Mouse (Mus musculus) heart, postnatal 0 days (tissue): ENCODE results near the gene Wbp2. TPM values are rescaled to one million over a fixed set of nuclear protein-coding genes. Genes with fewer than 3 reads are reported as not detected.

Experiments used
- ATAC-seq: fragments of 200-750 bp; cut with Nextera tagmentation; 2 replicates; pipeline ENCODE4 v1.8.0; 2017; ENCODE audit warnings: low read depth, moderate number of reproducible peaks, moderate library complexity; ENCODE audit not compliant: insufficient read depth
- DNase-seq: peaks from one replicate; pipeline ENCODE4 v3.0.0-alpha.2; 2016; ENCODE audit warnings: low spot score
- H3K27ac ChIP-seq: fragments of 300-500 bp; sonication (generic); 2 replicates; pipeline ENCODE4 v1.5.1; 2014; ENCODE audit warnings: low read depth, mild to moderate bottlenecking
- H3K27me3 ChIP-seq: fragments of 300-500 bp; sonication (generic); 2 replicates; pipeline ENCODE4 v1.6.1; 2014; ENCODE audit warnings: low read length, mixed read lengths; ENCODE audit not compliant: control insufficient read depth, insufficient read depth
- H3K36me3 ChIP-seq: fragments of 300-500 bp; sonication (generic); replicated peaks from 2 replicates; pipeline ENCODE4 v1.6.1; 2014; ENCODE audit warnings: low read length, mixed read lengths; ENCODE audit not compliant: control insufficient read depth, insufficient read depth
- H3K4me1 ChIP-seq: fragments of 300-500 bp; sonication (generic); 2 replicates; pipeline ENCODE4 v1.6.1; 2014; ENCODE audit warnings: antibody characterized with exemption; ENCODE audit not compliant: control insufficient read depth, insufficient read depth
- H3K4me2 ChIP-seq: fragments of 300-500 bp; sonication (generic); 2 replicates; pipeline ENCODE4 v1.6.1; 2014; ENCODE audit warnings: low read depth, mild to moderate bottlenecking, low read length, moderate library complexity
- H3K4me3 ChIP-seq: fragments of 300-500 bp; sonication (generic); 2 replicates; pipeline ENCODE4 v1.5.1; 2014; ENCODE audit warnings: low read depth, low read length
- H3K9ac ChIP-seq: fragments of 300-500 bp; sonication (generic); replicated peaks from 2 replicates; pipeline ENCODE4 v1.6.1; 2014; ENCODE audit warnings: low read depth, low read length, mixed read lengths
- H3K9me3 ChIP-seq: fragments of 300-500 bp; sonication (generic); replicated peaks from 2 replicates; pipeline ENCODE4 v1.6.1; 2016; ENCODE audit warnings: low read length; ENCODE audit not compliant: control insufficient read depth
- CTCF ChIP-seq: IDR thresholded peaks from 2 replicates; pipeline ENCODE4 v1.5.1; 2016; ENCODE audit warnings: antibody characterized with exemption, control low read depth, low read depth
- EP300 ChIP-seq: IDR thresholded peaks from 2 replicates; pipeline ENCODE4 v1.6.1; 2016; ENCODE audit warnings: antibody characterized with exemption, low read depth
- WGBS: fragments of 180-500 bp; shearing (Covaris S2); extraction: QIAGEN DNeasy Blood & Tissue Kit; methylation state at CpG from one replicate; pipeline ENCODE4 v1.1.7; 2014; 5-methylcytosine and 5-hydroxymethylcytosine counted together
- polyA plus RNA-seq: library from polyadenylated mRNA; unstranded; fragments of >200 nt; fragmentation: Nextera tagmentation; extraction: Ambion mirVana; gene quantifications from 2 replicates; pipeline ENCODE4 v1.2.1, GENCODE M21; 2015
- total RNA-seq: library from RNA; depleted of rRNA; stranded (reverse); fragments of >200 nt; gene quantifications from 2 replicates; pipeline ENCODE4 v1.2.3, GENCODE M21; 2014; ENCODE audit warnings: low replicate concordance; rRNA removed

The Wbp2 gene
- total RNA-seq: 113 and 120 TPM in 2 replicates
- 106 and 117 TPM in 2 replicates for polyA plus RNA-seq

DNA sequence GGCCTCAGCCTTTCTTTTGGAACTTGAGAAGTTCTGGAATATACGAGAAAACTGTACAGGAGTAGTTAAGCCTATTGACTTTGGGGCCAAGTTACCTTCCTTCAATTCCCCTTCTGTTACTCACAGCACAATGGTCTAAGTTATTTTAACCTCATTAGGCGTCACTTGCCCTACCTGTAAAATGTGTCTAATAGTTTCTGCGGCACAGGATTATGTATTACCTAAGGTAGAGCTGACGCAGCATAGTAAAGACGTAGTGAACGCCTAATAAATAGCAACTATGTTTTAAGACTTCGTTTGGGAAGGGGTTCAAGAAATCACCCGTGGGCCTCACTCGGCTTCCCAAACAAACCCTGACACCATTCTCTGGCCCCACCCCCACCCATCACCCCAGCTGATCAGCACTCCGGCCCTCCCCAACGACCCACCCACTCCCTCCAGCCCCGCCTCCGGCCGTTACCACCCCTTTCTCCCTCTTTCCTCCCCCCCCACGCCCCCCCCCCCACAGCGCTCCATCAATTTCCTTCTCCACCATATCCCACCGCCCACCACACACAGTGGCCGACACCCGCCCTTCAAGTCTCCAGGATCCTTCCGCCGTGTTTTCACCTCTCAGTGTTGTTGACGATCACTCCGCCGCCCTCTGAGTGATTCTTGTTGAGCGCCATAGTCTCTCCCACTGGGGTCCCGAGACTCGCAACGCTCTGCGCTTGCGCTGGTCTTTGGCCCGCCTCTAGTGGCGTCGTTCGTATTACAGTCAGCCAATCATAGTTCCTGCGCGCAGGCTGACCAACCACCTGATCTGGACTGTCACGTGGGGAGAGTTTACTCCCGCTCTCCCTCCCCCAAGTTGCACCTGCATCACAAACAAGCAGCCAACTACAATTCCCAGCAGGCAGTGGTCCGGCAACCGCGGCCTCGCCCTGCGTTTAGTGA, at the start of gene Wbp2:
Gene Wbp2 (minus strand): TSS at position 738 of the 936 bp plus-strand sequence.
- ATAC-seq: peak; percentile 94

GRCm38 (mm10) chr11:116134171-116134570, 47.4 kb upstream of the Wbp2 start:
- WGBS: 75% methylated on average over 10 of the region's 10 CpGs
- TF ChIP-seq EP300 (no peak), CTCF (no peak)
- H3K9ac ChIP-seq: no peak overlapping the region
- DNase-seq: no peak
- H3K4me1 ChIP-seq: 0 out of 2 replicates have a peak, but pooled peaks cover 9% of the 10 kb centered on the region
- H3K27ac ChIP-seq: no peak overlapping the region
- no peak overlapping the region for H3K4me2 ChIP-seq
- H3K27me3 ChIP-seq: no peaks in the 10 kb centered on the region
- H3K4me3 ChIP-seq: no peak overlapping the region
- ATAC-seq: no peak
- H3K9me3 ChIP-seq: no peaks in the 10 kb centered on the region
- H3K36me3 ChIP-seq: peaks cover 19% of the 10 kb centered on the region

More for the DNA sequence above, at the start of gene Wbp2:
- H3K4me1 ChIP-seq: peaks cover 15% of the 10 kb centered on the region; the same call in 1 of the 2 replicates
- 4% methylated on average over 39 of the region's 43 CpGs for WGBS
- peak within 1 kb of the TSS; percentile 88 for H3K27ac ChIP-seq
- H3K36me3 ChIP-seq: peaks cover 25% of the 10 kb centered on the region
- H3K9me3 ChIP-seq: no peaks in the 10 kb centered on the region
- H3K9ac ChIP-seq: peak within 1 kb of the TSS; percentile 37
- TF ChIP-seq EP300 (peak; percentile 81), CTCF (peak; percentile 25)
- no peaks in the 10 kb centered on the region for H3K27me3 ChIP-seq
- peak; percentile 100 for DNase-seq
- H3K4me3 ChIP-seq: peak within 1 kb of the TSS; percentile 59
- peak within 1 kb of the TSS; percentile 68 for H3K4me2 ChIP-seq

- ATAC-seq (no peak), DNase-seq (no peak)
- Histone ChIP-seq H3K4me1 (0 out of 2 replicates have a peak, but pooled peaks cover 9% of the 10 kb centered on the region), H3K9ac (no peak overlapping the region), H3K4me2 (no peak overlapping the region), H3K27me3 (no peaks in the 10 kb centered on the region), H3K27ac (no peak overlapping the region), H3K36me3 (peaks cover 19% of the 10 kb centered on the region), H3K4me3 (no peak overlapping the region), H3K9me3 (no peaks in the 10 kb centered on the region)
- WGBS: 76% methylated on average over 5 of the region's 5 CpGs
- TF ChIP-seq CTCF (no peak), EP300 (no peak)
These were observed 46.7 kb upstream of the Wbp2 start for GRCm38 (mm10) chr11:116133497-116133896.

DNA sequence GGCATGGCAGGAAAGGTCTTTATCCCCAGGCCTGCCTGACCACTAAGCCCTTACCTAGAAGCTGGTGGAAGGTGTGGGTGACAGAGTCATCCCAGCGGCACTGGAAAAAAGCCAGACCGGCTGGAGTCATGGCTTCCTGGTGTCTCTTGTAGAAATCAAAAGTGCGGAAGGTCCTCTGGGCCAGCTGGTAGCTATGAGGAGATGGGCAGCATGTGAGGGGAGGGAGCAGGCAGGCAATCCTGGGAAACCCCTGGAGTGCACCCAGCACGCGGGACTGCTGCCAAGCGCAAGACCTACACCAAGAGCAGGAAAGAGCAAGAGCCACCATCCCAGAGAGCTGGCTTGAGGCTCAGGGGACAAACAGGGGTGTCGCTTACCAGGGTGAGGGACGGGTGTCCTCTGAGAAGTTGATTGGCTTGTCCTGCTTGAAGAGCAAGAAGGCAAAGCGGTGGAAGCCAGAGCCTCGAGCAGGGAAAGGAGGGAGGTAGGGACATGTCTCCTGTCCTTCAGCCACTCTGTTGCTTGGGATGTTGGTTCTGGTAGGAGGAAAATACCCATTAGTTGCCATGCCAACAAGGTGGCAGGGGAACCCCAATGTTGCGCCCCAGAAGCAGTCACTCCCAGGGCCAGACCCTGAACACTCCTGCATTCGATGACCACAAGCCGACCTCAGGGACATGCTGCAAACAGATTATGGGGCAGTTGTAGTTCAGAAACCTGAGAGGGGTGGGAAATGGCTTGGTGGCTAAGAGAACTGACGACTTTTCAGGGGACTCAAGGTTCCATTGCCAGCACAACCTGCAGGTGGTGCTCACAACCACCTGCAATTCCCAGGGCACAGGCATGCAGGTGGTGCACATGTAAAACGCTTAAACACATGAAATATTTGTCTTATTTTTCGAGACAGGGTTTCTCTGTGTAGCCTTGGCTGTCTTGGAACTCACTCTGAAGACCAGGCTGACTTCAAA, 45.9 kb upstream of the Wbp2 start:
- no peak overlapping the region for H3K9ac ChIP-seq
- 75% methylated on average over 16 of the region's 16 CpGs for WGBS
- ATAC-seq (no peak), DNase-seq (peak; percentile 46)
- TF ChIP-seq EP300 (no peak), CTCF (peak; percentile 23)
- H3K9me3 ChIP-seq: no peaks in the 10 kb centered on the region
- no peaks in the 10 kb centered on the region for H3K27me3 ChIP-seq
- H3K27ac ChIP-seq: no peak overlapping the region
- peaks cover 19% of the 10 kb centered on the region for H3K36me3 ChIP-seq
- H3K4me2 ChIP-seq: no peak overlapping the region
- H3K4me3 ChIP-seq: no peak overlapping the region
- H3K4me1 ChIP-seq: peaks cover 15% of the 10 kb centered on the region; the same call in 1 of the 2 replicates
